ENCODE assay signal across 11 mouse cellular contexts in genomic region chr13:116308121-116308932, GRCm38 (mm10). TPM values are rescaled to one million over a fixed set of nuclear protein-coding genes. Genes with fewer than 3 reads are reported as not detected.
A peak's percentile ranks its signal among the peaks of the same experiment; 100 is the strongest.
DNase-seq lines count a peak whose midpoint lies in the region; ATAC-seq and TF ChIP-seq lines count a peak whose summit lies in the region.
"Had no signal": no experiment of that assay in that cellular context is flagged by ENCODE, and none has a peak within 500 bp of the region (broad histone marks: within the 10 kb centered on the region; RNA-seq: fewer than 3 reads in every experiment).

No protein-coding gene starts in this region.

- DNase-seq in heart, postnatal 0 days (ENCODE audit: low spot score) = no peak
- no peak for DNase-seq in heart, adult 2 months
- no peak for DNase-seq in right cerebral cortex, postnatal 36 days (ENCODE audit: low spot score in 2 of 2)
- DNase-seq in spleen, adult 12 weeks (ENCODE audit: low spot score) = no peak
- DNase-seq: kidney, postnatal 10 days; liver, embryonic 13.5 days had no signal

- H3K4me1 ChIP-seq in heart, postnatal 0 days (ENCODE audit: control insufficient read depth, insufficient read depth) = no peaks in the 10 kb centered on the region
- H3K4me1 ChIP-seq in heart, adult 2 months (ENCODE audit: control insufficient read depth, insufficient read depth, low read length) = no peaks in the 10 kb centered on the region
- peaks cover 18% of the 10 kb centered on the region for H3K4me1 ChIP-seq in embryonic facial prominence, embryonic 15.5 days
- peaks cover 3% of the 10 kb centered on the region for H3K4me1 ChIP-seq in intestine, embryonic 15.5 days (replicated peaks)
- peaks cover 4% of the 10 kb centered on the region for H3K4me1 ChIP-seq in neural tube, embryonic 14.5 days (ENCODE audit: control insufficient read depth, insufficient read depth, low read length)

- H3K9ac ChIP-seq in heart, postnatal 0 days (replicated peaks; ENCODE audit: low read depth, low read length) = no peak overlapping the region
- no peak overlapping the region for H3K9ac ChIP-seq in heart, adult 2 months (ENCODE audit: low read depth, low read length)
- H3K9ac ChIP-seq in embryonic facial prominence, embryonic 15.5 days = no peak overlapping the region
- no peak overlapping the region for H3K9ac ChIP-seq in intestine, embryonic 15.5 days
- peak overlapping the region; percentile 32; the same call in 1 of the 2 replicates for H3K9ac ChIP-seq in neural tube, embryonic 14.5 days (replicated peaks; ENCODE audit: low read depth, low read length)
- H3K9ac ChIP-seq: liver, embryonic 13.5 days had no signal

- no peak overlapping the region for H3K4me2 ChIP-seq in heart, postnatal 0 days (ENCODE audit: low read depth, low read length)
- H3K4me2 ChIP-seq in embryonic facial prominence, embryonic 15.5 days (replicated peaks) = peak overlapping the region; percentile 87; the same call in 1 of the 2 replicates
- peak overlapping the region; percentile 99; the same call in 1 of the 2 replicates for H3K4me2 ChIP-seq in intestine, embryonic 15.5 days (replicated peaks)
- no peak overlapping the region for H3K4me2 ChIP-seq in neural tube, embryonic 14.5 days (ENCODE audit: low read depth, low read length)

- no peaks in the 10 kb centered on the region for H3K79me2 ChIP-seq in heart, adult 2 months (replicated peaks; ENCODE audit: control insufficient read depth, insufficient read depth, low read length)

- 3% methylated on average over 20 of the region's 20 CpGs for WGBS in heart, postnatal 0 days
- WGBS in heart, adult 2 months = 5% methylated on average over 20 of the region's 20 CpGs
- whole genome bisulfite sequencing in embryonic facial prominence, embryonic 15.5 days = under 1% methylated on average over 20 of the region's 20 CpGs
- WGBS in intestine, embryonic 15.5 days = 2% methylated on average over 20 of the region's 20 CpGs
- 1% methylated on average over 20 of the region's 20 CpGs for WGBS in neural tube, embryonic 14.5 days

- TF ChIP-seq POLR2A in heart, adult 2 months (IDR thresholded peaks at IDR 0.05; ENCODE audit: insufficient read depth, low read depth, low read length) = no peak

- H3K27me3 ChIP-seq in heart, postnatal 0 days (ENCODE audit: control insufficient read depth, insufficient read depth, low read length) = peaks cover 94% of the 10 kb centered on the region
- peaks cover 19% of the 10 kb centered on the region for H3K27me3 ChIP-seq in heart, adult 2 months (ENCODE audit: control insufficient read depth, insufficient read depth, low read length)
- peaks cover 82% of the 10 kb centered on the region for H3K27me3 ChIP-seq in embryonic facial prominence, embryonic 15.5 days
- H3K27me3 ChIP-seq in intestine, embryonic 15.5 days (replicated peaks) = peaks cover 73% of the 10 kb centered on the region
- peaks cover 62% of the 10 kb centered on the region for H3K27me3 ChIP-seq in neural tube, embryonic 14.5 days (ENCODE audit: control insufficient read depth, insufficient read depth, low read length)

- H3K36me3 ChIP-seq in heart, postnatal 0 days (replicated peaks; ENCODE audit: control insufficient read depth, insufficient read depth, low read length) = no peaks in the 10 kb centered on the region
- no peaks in the 10 kb centered on the region for H3K36me3 ChIP-seq in heart, adult 2 months (ENCODE audit: control insufficient read depth, insufficient read depth, low read length)
- no peaks in the 10 kb centered on the region for H3K36me3 ChIP-seq in embryonic facial prominence, embryonic 15.5 days
- H3K36me3 ChIP-seq in intestine, embryonic 15.5 days = no peaks in the 10 kb centered on the region
- H3K36me3 ChIP-seq in neural tube, embryonic 14.5 days (ENCODE audit: control insufficient read depth, insufficient read depth, low read length) = no peaks in the 10 kb centered on the region
- H3K36me3 ChIP-seq: liver, embryonic 13.5 days had no signal

- no peak overlapping the region for H3K27ac ChIP-seq in heart, postnatal 0 days (ENCODE audit: low read depth)
- H3K27ac ChIP-seq in heart, adult 2 months = no peak overlapping the region
- no peak overlapping the region for H3K27ac ChIP-seq in embryonic facial prominence, embryonic 15.5 days (replicated peaks)
- no peak overlapping the region for H3K27ac ChIP-seq in intestine, embryonic 15.5 days
- peak overlapping the region; percentile 55; the same call in 1 of the 2 replicates for H3K27ac ChIP-seq in neural tube, embryonic 14.5 days (ENCODE audit: low read depth, low read length)
- H3K27ac ChIP-seq: liver, embryonic 13.5 days had no signal

- H3K9me3 ChIP-seq in heart, postnatal 0 days (replicated peaks; ENCODE audit: control insufficient read depth, low read length) = no peaks in the 10 kb centered on the region
- H3K9me3 ChIP-seq in embryonic facial prominence, embryonic 15.5 days (replicated peaks) = no peaks in the 10 kb centered on the region
- H3K9me3 ChIP-seq in intestine, embryonic 15.5 days = no peaks in the 10 kb centered on the region
- H3K9me3 ChIP-seq in neural tube, embryonic 14.5 days (ENCODE audit: control insufficient read depth, low read length) = no peaks in the 10 kb centered on the region
- H3K9me3 ChIP-seq: liver, embryonic 13.5 days had no signal

- ATAC-seq in heart, postnatal 0 days (ENCODE audit: insufficient read depth, low read depth) = no peak
- no peak for ATAC-seq in embryonic facial prominence, embryonic 15.5 days (ENCODE audit: insufficient number of reproducible peaks, low FRiP score, low TSS enrichment, low read depth)
- no peak for ATAC-seq in intestine, embryonic 15.5 days
- no peak for ATAC-seq in neural tube, embryonic 14.5 days (ENCODE audit: low read depth)
- ATAC-seq in erythroblast, adult 5-6 weeks (replicated peaks; ENCODE audit: low FRiP score, poor library complexity, severe bottlenecking) = no peak
- ATAC-seq: CD4-positive, CD25-positive, alpha-beta regulatory T cell, adult 4 months had no signal

- H3K4me3 ChIP-seq in heart, postnatal 0 days (ENCODE audit: low read depth, low read length) = peak overlapping the region; percentile 56; the same call in 1 of the 2 replicates
- H3K4me3 ChIP-seq in heart, adult 2 months = no peak overlapping the region
- peak overlapping the region; percentile 49 for H3K4me3 ChIP-seq in embryonic facial prominence, embryonic 15.5 days (replicated peaks)
- H3K4me3 ChIP-seq in intestine, embryonic 15.5 days (replicated peaks) = peak overlapping the region; percentile 59; the same call in 1 of the 2 replicates
- H3K4me3 ChIP-seq in neural tube, embryonic 14.5 days (ENCODE audit: low read depth, low read length) = peak overlapping the region; percentile 44; the same call in 1 of the 2 replicates

- intact Hi-C loops in heart, adult 2 months (cut with DNase I) = no loop called here

- TF ChIP-seq CTCF in heart, postnatal 0 days (IDR thresholded peaks at IDR 0.05; ENCODE audit: low read depth) = no peak
- no peak for TF ChIP-seq CTCF in heart, adult 2 months (IDR thresholded peaks at IDR 0.05)

- no peak for TF ChIP-seq EP300 in heart, postnatal 0 days (IDR thresholded peaks at IDR 0.05; ENCODE audit: low read depth)
- no peak for TF ChIP-seq EP300 in heart, adult 2 months (IDR thresholded peaks at IDR 0.05; ENCODE audit: insufficient read depth, low read depth, low read length)

RNA-seq across cellular contexts. Expression of gene Isl1, which starts 1.2 kb away (rescaled TPM):
- 1.5 TPM in 1 of 2 replicates, not detected in the other for total RNA-seq in heart, postnatal 0 days (2014; rRNA removed; ENCODE audit: low replicate concordance)
- 0.18 and 0.60 TPM in 2 replicates for polyA plus RNA-seq in heart, postnatal 0 days (2015; fragmentation: Nextera tagmentation; extraction: Ambion mirVana)
- total RNA-seq in heart, adult 2 months (2021) = not detected
- polyA plus RNA-seq in heart, adult 2 months (2012; rRNA removed) = 0.20 and 0.32 TPM in 2 replicates
- 17.3 and 21.8 TPM in 2 replicates for polyA plus RNA-seq in embryonic facial prominence, embryonic 15.5 days (2015; fragmentation: Nextera tagmentation; extraction: Ambion mirVana)
- 9.6 and 11.2 TPM in 2 replicates for polyA plus RNA-seq in intestine, embryonic 15.5 days (2015; fragmentation: Nextera tagmentation; extraction: Ambion mirVana)
- polyA plus RNA-seq in neural tube, embryonic 14.5 days (2014; fragmentation: Nextera tagmentation; extraction: Ambion mirVana) = 30.4 and 85.9 TPM in 2 replicates
- not detected in 2 replicates for total RNA-seq in erythroblast, adult 5-6 weeks (2015; ENCODE audit: low replicate concordance)
- not detected in 2 replicates for total RNA-seq in erythroblast, adult 5-6 weeks (2017; ENCODE audit: low replicate concordance)
- polyA plus RNA-seq: CD4-positive, CD25-positive, alpha-beta regulatory T cell, adult 4 months had no signal

Comparison
In these comparisons a context has a peak if more than half of its experiments do, and no peak if none do; other contexts are left out.
1. H3K4me2 ChIP-seq: peak in embryonic facial prominence, embryonic 15.5 days (single experiment) and intestine, embryonic 15.5 days (single experiment); none in heart, postnatal 0 days (single experiment) and neural tube, embryonic 14.5 days (single experiment).